Mouse (Mus musculus) spleen, adult 12 weeks (tissue): Measurements from ENCODE around the gene Hist1h2af.
"Not testable (repeated sequence)": the region's sequence is repeated elsewhere in the genome, so short reads cannot be mapped to it uniquely, and the experiment has no call there.

Source experiments
- DNase-seq: peaks from one replicate; pipeline ENCODE4 v3.0.0; 2022; ENCODE audit warnings: low spot score

The Hist1h2af gene

DNA sequence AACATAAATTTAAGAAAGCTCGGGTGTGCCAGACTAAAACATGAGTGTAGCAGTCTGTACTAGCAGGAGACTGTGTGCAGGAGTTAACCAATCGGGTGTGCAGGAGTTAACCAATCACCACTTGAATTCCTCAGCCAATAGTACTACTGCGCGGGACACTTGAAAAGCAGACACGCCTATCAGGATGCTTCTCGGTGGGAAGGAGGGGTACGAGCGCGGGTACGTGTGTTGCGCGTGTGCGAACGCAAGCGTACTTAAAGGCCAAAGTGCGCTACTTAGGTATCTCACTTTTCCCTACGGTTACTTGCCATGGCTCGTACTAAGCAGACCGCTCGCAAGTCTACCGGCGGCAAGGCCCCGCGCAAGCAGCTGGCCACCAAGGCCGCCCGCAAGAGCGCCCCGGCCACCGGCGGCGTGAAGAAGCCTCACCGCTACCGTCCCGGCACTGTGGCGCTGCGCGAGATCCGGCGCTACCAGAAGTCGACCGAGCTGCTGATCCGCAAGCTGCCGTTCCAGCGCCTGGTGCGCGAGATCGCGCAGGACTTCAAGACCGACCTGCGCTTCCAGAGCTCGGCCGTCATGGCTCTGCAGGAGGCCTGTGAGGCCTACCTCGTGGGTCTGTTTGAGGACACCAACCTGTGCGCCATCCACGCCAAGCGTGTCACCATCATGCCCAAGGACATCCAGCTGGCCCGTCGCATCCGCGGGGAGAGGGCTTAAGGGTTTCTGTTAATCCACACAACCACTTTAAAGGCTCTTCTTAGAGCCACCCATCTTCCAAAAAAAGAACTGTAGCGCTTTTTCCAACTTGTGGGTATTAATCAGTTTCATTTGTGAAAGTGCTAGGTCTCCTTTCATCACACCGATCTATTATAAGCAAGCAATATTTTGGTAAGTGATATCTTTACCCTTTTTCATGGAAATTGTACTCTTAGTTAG, 1.7 kb downstream of the Hist1h2af start, which contains the start of gene Hist1h3g:
TSS of gene Hist1h3g (plus strand) at position 286 of the 939 bp plus-strand sequence.
- DNase-seq, result peak; percentile 80

DNA sequence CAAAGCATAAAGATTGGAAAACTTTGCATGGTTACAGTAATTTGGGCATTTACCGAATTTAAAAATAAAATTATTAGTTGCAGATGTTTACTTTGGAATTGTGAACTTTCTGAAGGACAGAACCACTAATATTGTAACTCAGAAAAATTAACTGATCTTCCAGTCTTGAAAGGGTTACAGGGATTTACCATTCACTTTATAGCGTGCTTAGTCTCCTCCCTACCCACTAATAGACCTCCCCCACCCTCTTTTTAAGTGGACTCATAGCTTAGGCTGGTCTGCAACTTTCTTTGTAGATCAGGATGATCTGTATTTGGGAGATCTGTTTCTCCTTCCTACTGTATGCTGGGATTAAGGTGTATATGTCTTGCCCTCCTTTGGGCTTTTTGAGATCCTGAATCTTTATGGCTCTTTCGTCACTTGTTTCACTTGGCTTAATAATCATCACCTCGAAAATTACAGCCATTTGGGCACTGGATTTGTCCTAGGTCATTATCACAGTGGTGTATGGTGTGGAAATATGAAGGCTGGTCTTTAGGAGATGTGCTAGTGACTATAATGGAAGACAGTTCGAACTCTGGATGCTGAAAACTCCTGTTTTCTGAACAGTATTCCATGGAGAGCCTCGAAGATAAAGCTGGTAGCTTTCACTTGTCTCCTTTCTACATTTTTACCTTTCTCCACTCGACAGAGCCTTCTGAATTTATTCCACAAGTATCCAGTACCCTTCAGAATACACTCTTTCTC, 2.5 kb downstream of the Hist1h2af start:
- no peak for DNase-seq

DNA sequence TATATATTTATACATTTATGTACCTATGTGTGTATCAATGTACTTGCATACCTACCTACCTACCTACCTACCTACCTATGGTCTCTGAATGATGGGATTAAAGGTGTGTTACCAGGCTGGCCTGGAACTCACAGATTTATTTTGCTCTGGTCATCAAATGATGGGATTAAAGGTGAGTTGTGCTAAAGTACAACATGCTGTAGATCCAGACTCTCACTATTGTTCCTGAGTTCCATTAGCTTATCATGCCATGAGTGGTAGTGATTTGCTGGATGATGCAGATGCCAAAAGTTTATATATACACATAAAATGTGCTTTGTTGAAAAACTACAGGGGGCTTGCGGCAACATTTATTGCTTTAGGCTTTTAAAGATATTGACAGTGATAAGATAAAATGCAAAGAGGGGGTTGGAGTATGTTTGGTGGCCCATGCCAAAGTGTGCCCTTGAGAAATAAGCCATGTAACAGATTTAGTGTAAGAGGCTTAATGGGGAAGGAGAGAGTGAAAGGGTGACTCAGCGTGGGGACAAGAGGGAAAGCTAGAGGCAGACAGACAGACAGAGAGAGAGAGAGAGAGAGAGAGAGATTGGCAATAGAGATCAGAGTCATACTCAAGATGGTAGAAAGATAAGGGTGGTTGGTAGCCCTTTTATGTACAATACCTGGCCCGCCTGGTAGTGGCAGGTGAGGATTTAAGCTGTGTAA, 3.5 kb downstream of the Hist1h2af start:
- DNase-seq, result no peak

DNA sequence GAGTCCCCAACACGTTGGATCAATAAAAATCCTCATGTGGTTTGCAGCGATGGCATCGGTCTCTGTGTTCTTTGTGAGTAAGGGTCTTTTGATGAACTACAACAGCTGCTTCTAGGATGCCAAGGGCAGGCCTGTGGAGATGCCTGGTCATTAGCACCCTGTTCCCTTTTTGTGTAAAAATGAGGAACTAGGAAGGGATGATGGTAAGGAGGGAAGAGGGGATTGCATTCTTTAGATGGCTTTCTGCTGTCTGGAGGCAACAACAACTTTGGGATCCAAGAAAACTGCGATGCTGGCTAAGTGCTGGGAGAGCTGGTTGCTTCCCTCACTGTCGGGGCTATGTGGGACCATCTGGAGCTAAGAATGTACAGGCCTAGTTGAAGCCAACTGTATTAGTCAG, 4.5 kb downstream of the Hist1h2af start:
- DNase-seq, result no peak

DNA sequence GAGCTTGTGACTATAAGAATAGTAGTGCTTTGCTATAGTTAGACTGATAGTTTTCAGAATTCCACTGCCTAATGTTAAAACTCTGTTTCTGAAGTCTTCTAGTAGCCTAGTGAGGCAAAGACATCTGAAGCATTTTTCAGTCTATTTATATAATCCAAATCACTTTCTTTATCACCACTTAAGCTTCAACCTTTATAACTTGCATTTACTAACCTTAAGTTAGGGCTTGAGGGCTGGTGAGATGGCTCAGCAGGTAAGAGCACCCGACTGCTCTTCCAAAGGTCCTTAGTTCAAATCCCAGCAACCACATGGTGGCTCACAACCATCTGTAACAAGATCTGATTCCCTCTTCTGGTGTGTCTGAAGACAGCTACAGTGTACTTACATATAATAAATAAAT, 6.1 kb downstream of the Hist1h2af start:
- DNase-seq, result not testable (repeated sequence)

DNA sequence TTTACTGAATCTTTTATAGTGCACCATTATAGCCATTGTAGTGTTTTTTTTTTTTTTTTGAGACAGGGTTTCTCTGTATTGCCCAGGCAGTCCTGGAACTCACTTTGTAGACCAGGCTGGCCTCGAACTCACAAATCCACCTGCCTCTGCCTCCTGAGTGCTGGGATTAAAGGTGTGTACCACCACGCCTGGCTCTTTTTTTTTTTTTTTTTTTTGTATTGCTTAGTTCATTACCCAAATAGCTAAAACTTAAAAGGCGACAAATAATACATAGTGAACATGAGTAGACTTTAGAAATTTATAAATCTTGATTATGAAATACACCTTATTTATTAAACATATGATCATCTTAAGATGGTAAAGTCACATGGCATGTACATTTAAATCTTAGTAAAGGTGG, 7.8 kb downstream of the Hist1h2af start:
- DNase-seq, result no peak

DNA sequence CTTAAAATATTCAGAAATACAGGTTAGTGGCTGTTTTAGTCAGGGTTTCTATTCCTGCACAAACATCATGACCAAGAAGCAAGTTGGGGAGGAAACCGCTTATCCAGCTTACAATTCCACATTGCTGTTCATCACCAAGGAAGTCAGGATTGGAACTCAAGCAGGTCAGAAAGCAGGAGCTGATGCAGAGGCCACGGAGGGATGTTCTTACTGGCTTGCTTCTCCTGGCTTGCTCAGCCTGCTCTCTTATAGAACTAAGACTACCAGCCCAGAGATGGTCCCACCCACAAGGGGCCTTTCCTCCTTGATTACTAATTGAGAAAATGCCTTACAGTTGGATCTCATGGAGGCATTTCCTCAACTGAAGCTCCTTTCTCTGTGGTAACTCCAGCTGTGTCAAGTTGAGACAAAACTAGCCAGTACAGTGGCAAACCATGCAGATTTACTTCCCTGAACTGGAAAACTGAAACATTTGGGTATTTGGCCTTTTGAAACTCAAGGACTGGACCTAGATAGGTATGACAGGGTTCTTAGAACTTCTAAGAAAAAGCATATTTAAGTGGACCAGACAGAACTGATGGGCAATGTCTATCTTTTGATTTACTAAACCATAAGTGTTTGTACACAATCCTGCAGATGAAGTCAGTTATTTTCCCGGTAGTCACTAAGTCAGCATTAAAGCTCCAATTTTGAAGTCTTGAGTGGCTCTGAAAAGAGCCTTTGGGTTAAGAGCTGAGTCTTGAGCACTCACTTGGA, 8.7 kb downstream of the Hist1h2af start:
- not testable (repeated sequence) for DNase-seq

DNA sequence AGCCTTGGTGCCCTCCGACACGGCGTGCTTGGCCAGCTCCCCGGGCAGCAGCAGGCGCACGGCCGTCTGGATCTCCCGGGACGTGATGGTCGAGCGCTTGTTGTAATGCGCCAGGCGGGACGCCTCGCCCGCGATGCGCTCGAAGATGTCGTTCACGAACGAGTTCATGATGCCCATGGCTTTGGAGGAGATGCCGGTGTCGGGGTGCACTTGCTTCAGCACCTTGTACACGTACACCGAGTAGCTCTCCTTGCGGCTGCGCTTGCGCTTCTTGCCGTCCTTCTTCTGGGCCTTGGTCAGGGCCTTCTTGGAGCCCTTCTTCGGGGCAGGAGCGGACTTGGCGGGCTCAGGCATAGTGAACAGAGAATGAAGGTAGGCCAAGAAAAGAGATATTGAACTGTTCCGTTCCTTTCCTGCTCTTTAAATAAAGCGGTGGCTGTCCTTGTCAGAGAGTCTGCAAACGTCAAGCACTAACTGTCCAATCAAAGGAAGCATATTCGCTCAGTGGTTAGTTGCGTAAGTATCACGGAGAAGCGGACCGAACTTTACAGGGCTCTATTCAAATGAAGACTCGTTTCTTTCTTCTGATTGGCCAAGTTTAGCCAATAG, 9.4 kb downstream of the Hist1h2af start, which contains the start of gene Hist1h2bh:
TSS of gene Hist1h2bh (minus strand) at position 394 of the 609 bp plus-strand sequence.
- peak; percentile 77 for DNase-seq

DNA sequence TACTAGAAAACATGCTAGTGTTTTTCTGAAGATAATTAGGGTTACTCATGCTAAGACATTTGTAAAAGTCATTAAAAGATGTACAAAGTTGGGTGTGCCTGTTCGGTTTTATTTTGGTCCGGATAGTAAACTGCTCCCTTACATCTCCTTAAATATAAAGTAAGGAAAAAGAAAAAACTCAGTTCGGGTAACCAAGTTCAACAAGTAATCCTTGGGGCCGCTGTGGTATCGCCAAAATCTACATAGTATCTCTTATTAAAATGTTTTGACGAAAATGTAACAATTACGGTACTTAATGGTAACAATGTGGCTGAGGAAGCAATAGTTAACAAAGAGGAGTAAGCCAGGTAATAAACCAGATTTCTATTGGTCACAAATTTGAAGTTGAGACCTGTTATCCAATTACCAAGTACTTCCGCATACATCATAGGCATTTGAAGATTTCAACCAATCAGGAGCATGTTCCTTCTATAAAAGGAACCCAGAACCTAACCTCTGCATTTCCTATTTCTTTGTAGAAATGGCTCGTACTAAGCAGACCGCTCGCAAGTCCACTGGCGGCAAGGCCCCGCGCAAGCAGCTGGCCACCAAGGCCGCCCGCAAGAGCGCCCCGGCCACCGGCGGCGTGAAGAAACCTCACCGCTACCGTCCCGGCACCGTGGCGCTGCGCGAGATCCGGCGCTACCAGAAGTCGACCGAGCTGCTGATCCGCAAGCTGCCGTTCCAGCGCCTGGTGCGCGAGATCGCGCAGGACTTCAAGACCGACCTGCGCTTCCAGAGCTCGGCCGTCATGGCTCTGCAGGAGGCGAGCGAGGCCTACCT, 10.5 kb downstream of the Hist1h2af start, which contains the start of gene Hist1h3f:
TSS of gene Hist1h3f (plus strand) at position 88 of the 822 bp plus-strand sequence.
- DNase-seq, result peak; percentile 79

DNA sequence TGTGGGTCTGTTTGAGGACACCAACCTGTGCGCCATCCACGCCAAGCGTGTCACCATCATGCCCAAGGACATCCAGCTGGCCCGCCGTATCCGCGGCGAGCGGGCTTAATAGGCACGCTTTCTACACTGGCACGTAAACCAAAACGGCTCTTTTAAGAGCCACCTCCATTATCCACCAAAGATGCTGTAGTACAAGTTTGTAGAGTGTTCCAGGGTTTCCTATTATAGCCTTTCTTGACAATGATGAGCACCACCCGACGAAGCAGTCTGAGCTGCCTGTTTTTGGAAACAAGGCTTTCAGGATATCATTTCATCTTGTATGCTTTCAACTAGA, 11.0 kb downstream of the Hist1h2af start:
- not testable (repeated sequence) for DNase-seq

DNA sequence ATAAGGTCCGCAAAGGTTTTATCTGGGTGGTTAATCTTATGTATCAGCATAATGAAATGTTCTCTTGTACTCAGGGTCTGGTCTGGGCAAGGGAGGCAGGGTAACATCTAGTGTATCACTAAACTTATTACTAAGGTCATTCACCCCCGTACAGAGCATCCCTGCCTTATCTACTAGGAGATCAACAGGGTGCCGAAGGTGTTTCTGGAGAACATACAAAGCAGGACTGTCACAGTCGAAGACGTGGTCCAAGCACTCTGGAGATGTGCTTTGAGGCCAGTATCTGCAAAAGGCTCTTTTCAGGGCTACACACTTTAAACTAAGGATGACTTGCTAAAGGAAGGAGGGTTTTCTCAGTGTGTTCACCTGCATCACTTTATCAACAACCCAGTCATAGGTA, 13.0 kb downstream of the Hist1h2af start:
- DNase-seq, result no peak

DNA sequence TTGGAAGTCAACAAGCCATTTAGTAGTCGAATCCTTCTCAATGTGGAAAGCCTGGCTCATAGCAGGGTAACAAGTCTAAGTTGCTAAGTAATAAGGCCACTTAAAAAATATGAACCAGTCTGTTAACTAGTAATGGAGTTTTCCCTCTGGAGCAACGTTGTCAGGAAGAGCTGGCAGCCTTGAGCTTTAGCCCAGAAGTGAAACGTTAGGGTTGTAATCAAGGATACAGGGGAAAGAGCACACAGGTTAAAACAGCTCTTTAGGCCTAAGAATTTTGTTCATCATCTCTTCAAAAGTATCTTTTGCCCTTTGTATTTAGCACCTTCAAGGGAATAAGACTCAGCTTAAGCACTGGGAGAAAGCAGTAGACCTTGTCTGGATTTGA, 17.0 kb downstream of the Hist1h2af start:
- DNase-seq, result no peak

DNA sequence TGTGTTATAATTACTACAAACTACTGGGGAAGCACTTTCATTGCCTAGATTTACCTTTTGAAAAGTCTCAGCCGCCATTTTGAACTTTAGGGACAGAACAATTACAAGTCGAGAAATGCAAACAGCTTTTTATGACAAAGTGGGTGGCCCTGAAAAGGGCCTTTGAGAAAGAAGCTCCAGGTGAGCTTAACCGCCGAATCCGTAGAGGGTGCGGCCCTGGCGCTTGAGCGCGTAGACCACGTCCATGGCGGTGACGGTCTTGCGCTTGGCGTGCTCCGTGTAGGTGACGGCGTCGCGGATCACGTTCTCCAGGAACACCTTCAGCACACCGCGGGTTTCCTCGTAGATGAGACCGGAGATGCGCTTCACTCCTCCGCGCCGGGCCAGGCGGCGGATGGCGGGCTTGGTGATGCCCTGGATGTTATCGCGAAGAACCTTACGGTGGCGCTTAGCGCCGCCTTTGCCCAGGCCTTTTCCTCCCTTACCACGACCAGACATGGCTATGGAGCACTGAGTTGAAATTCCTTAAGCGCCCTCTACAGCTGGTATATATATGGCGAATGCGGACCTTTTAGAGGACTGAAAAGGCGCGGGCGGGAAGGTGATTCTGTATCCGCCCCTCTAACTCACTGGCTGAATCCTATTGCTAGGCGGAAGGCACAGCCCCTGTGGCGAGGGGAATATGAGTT, 17.6 kb downstream of the Hist1h2af start, which contains the start of gene Hist1h4f:
TSS of gene Hist1h4f (minus strand) at position 503 of the 689 bp plus-strand sequence.
- DNase-seq, result peak; percentile 91

DNA sequence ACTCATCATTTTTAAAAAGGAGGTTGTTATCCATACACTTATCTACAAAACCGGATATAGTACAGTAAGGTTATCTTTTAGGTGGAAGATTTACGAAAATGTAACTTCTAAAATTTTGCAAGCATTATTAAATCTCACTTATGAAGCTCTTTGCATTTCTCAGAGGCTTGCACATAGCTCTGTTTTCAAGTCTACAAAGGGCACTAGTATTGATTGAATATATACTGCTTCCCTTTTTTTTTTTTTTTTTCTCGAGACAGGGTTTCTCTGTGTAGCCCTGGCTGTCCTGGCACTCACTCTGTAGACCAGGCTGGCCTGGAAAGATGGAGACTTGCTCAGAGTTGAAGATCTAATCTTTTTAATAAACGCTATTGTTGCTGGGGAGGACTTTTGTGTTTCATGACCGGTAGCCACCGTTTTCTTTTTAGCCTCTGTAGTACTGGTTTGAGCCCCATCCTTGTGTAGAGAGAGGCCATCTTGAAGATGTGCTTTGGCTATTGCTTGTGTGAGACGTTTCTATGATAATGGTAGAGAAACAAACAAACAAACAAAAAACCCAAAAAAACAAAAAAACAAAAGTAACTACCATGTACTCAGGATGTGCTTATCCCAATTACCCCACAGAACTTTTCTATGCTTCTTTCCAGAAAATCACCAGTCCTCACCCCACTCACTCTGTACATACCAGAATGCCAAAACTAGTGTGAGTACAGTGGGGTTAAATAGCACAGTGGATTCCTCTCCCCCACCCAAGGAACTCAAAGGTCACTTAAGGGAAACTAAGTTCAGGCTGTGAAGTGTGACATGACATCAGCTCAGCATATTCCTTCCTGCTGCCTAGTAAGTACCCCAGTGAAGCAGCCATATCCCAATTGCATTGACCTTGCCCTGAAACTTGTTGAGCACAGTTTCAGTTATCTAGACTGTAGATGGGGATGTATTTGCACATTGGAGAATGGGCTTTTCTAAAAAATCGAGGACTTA, 18.5 kb downstream of the Hist1h2af start:
- no peak for DNase-seq

DNA sequence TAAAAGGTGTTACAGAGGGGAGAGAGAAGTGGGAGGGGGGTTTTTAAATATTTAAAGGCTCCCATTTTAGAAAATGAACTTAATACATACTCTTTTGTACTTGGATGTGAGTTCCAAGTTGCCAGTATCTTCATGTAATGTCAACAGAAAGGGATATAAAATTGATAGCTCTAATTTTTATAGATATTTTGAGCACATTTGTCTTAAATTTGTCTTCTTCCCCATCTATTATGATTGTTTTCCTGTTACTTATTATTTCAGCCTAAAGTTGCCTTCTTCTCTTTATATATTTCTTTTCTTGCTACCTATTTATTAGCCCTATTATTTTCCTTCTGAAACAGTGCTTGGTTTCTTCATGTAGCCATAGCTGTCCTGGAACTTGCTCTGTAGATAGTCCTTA, 19.3 kb downstream of the Hist1h2af start, which contains the start of gene Hist1h1d:
TSS of gene Hist1h1d (plus strand) at position 301 of the 400 bp plus-strand sequence.
- DNase-seq, result no peak

DNA sequence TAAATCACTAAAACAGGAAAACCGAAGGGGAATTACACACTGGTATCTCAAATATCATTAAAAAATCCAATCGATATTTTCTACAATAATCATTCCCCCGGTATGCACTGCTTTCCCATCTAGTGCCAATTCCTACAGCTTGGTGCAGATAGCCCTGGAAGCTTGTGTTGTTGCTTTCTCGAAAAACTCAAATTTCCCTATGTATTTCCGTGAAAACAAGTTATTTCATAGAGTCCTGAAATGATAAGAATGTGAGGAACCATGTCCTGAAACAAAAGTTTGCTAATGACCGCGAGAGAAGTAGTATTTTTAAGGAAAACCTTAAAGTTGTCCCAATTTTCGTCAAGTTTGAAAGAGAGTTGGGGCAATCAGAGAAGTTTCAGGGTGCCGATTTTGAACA, 20.7 kb downstream of the Hist1h2af start:
- no peak for DNase-seq

DNA sequence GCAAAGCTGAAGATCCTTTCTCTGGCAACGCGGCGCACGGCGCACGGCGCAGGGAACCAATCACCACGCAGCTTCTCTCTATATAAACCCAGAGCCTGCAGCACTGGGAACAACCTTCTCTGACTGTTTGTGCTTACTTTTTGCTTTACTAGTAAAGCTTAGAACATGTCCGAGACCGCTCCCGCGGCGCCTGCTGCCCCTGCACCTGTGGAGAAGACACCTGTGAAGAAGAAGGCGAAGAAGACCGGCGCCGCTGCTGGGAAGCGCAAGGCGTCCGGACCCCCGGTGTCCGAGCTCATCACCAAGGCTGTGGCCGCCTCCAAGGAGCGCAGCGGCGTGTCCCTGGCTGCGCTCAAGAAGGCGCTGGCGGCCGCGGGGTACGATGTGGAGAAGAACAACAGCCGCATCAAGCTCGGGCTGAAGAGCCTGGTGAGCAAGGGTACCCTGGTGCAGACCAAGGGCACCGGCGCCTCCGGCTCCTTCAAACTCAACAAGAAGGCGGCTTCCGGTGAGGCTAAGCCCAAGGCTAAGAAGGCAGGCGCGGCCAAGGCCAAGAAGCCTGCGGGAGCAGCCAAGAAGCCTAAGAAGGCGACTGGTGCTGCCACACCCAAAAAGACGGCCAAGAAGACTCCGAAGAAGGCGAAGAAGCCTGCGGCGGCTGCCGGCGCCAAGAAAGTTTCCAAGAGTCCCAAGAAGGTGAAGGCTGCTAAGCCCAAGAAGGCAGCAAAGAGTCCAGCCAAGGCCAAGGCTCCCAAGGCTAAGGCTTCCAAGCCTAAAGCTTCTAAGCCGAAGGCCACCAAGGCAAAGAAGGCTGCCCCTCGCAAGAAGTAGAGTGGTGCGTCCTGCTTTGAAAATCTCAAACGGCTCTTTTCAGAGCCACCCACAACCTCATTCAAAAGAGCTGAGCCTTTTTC, 21.5 kb downstream of the Hist1h2af start:
- DNase-seq, result peak; percentile 86
